In genomic region chr13:29395694-29396093, GRCm38 (mm10) we compare ENCODE assay signal across 28 mouse cellular contexts.
DNase-seq lines count a peak whose midpoint lies in the region; ATAC-seq lines count a peak whose summit lies in the region.
"Had no signal": no experiment of that assay in that cellular context is flagged by ENCODE, and none has a peak within 500 bp of the region (broad histone marks: within the 10 kb centered on the region; RNA-seq: fewer than 3 reads in every experiment).

No protein-coding gene starts in this region.

- 88% methylated on average over 4 of the region's 4 CpGs for WGBS in heart, embryonic 10.5 days
- WGBS in limb, embryonic 11.5 days: 50% methylated on average over 4 of the region's 4 CpGs
- WGBS in limb, embryonic 10.5 days: 77% methylated on average over 4 of the region's 4 CpGs

- H3K27ac ChIP-seq in heart, embryonic 10.5 days: no peak overlapping the region
- no peak overlapping the region for H3K27ac ChIP-seq in limb, embryonic 11.5 days (replicated peaks; ENCODE audit: low read depth, low read length)
- no peak overlapping the region for H3K27ac ChIP-seq in limb, embryonic 10.5 days
- H3K27ac ChIP-seq: embryonic facial prominence, embryonic 13.5 days; embryonic facial prominence, embryonic 15.5 days; forebrain, embryonic 10.5 days had no signal

- H3K4me1 ChIP-seq in heart, embryonic 10.5 days: no peaks in the 10 kb centered on the region
- H3K4me1 ChIP-seq in limb, embryonic 11.5 days (ENCODE audit: control insufficient read depth, insufficient read depth, low read length): peaks cover 10% of the 10 kb centered on the region
- H3K4me1 ChIP-seq in limb, embryonic 10.5 days: peaks cover 44% of the 10 kb centered on the region
- H3K4me1 ChIP-seq: embryonic facial prominence, embryonic 13.5 days; embryonic facial prominence, embryonic 15.5 days; forebrain, embryonic 10.5 days had no signal

- DNase-seq in embryo, embryonic 11 days: peak; percentile 24
- no peak for DNase-seq in embryo, embryonic 9.5 days (ENCODE audit: extremely low spot score)
- DNase-seq in heart, adult 11 months: peak; percentile 2
- DNase-seq in heart, embryonic 10.5 days (ENCODE audit: low spot score): no peak
- no peak for DNase-seq in limb, embryonic 11.5 days (ENCODE audit: low spot score)
- DNase-seq in limb, embryonic 10.5 days (ENCODE audit: low spot score): no peak
- DNase-seq in c-Kit-positive CD71-positive TER-119-positive erythroid progenitor cells, embryonic 14.5 days (ENCODE audit: low spot score): no peak
- DNase-seq: adrenal gland, adult 8-10 months; adrenal gland, postnatal 14 days; adrenal gland, postnatal 36 days; B cell, adult 2 months; cerebellum, adult 11 months; cerebellum, adult 18-20 months; cerebellum, adult 8-10 months; cerebellum, adult 9-11 months; cerebellum, postnatal 14 days; cerebellum, postnatal 36 days had no signal

- no peak overlapping the region for H3K9ac ChIP-seq in limb, embryonic 11.5 days (ENCODE audit: low read length)
- H3K9ac ChIP-seq: embryonic facial prominence, embryonic 13.5 days; embryonic facial prominence, embryonic 15.5 days had no signal

- no peak overlapping the region for H3K4me3 ChIP-seq in heart, embryonic 10.5 days
- no peak overlapping the region for H3K4me3 ChIP-seq in limb, embryonic 11.5 days (ENCODE audit: low read depth, low read length)
- H3K4me3 ChIP-seq in limb, embryonic 10.5 days: no peak overlapping the region
- H3K4me3 ChIP-seq: embryonic facial prominence, embryonic 13.5 days; embryonic facial prominence, embryonic 15.5 days; erythroblast, embryonic 14.5 days; forebrain, embryonic 10.5 days had no signal

- H3K9me3 ChIP-seq in heart, embryonic 10.5 days: no peaks in the 10 kb centered on the region
- no peaks in the 10 kb centered on the region for H3K9me3 ChIP-seq in limb, embryonic 11.5 days (ENCODE audit: control insufficient read depth, low read length)
- no peaks in the 10 kb centered on the region for H3K9me3 ChIP-seq in limb, embryonic 10.5 days (replicated peaks)
- H3K9me3 ChIP-seq: embryonic facial prominence, embryonic 13.5 days; embryonic facial prominence, embryonic 15.5 days; forebrain, embryonic 10.5 days; G1E had no signal

- H3K27me3 ChIP-seq in heart, embryonic 10.5 days (ENCODE audit: insufficient read depth, poor library complexity, severe bottlenecking): no peaks in the 10 kb centered on the region
- no peaks in the 10 kb centered on the region for H3K27me3 ChIP-seq in limb, embryonic 11.5 days (ENCODE audit: control insufficient read depth, insufficient read depth, low read length)
- H3K27me3 ChIP-seq in limb, embryonic 10.5 days (ENCODE audit: low read depth, poor library complexity, severe bottlenecking): no peaks in the 10 kb centered on the region
- H3K27me3 ChIP-seq: CH12.LX; embryonic facial prominence, embryonic 13.5 days; embryonic facial prominence, embryonic 15.5 days; Patski had no signal

- peak; percentile 65; the same call in 1 of the 2 replicates for ATAC-seq in limb, embryonic 11.5 days (ENCODE audit: insufficient number of reproducible peaks, low FRiP score, low TSS enrichment, low read depth)
- ATAC-seq: activated CD4-positive, CD25-positive, alpha-beta regulatory T cell, adult 4 months; CD4-positive, CD25-positive, alpha-beta regulatory T cell, adult 4 months; forebrain, embryonic 14.5 days; forebrain, embryonic 16.5 days; Patski had no signal

- no peaks in the 10 kb centered on the region for H3K36me3 ChIP-seq in heart, embryonic 10.5 days
- H3K36me3 ChIP-seq in limb, embryonic 11.5 days (ENCODE audit: control insufficient read depth, insufficient read depth, low read length): no peaks in the 10 kb centered on the region
- no peaks in the 10 kb centered on the region for H3K36me3 ChIP-seq in limb, embryonic 10.5 days
- H3K36me3 ChIP-seq: embryonic facial prominence, embryonic 13.5 days; embryonic facial prominence, embryonic 15.5 days; forebrain, embryonic 10.5 days; G1E had no signal

- no peak overlapping the region for H3K4me2 ChIP-seq in limb, embryonic 11.5 days (ENCODE audit: low read depth, severe bottlenecking)
- H3K4me2 ChIP-seq: embryonic facial prominence, embryonic 13.5 days; embryonic facial prominence, embryonic 15.5 days had no signal

Comparison
In these comparisons a context has a peak if more than half of its experiments do, and no peak if none do; other contexts are left out.
1. DNase-seq: peak in embryo, embryonic 11 days (single experiment) and heart, adult 11 months (single experiment); none in embryo, embryonic 9.5 days (single experiment), heart, embryonic 10.5 days (single experiment), limb, embryonic 11.5 days (single experiment), limb, embryonic 10.5 days (single experiment) and c-Kit-positive CD71-positive TER-119-positive erythroid progenitor cells, embryonic 14.5 days (single experiment).